Mouse (Mus musculus) ES-Bruce4 (cell line): Measurements from ENCODE around the gene Arfgap3. TPM values are rescaled to one million over a fixed set of nuclear protein-coding genes. Genes with fewer than 3 reads are reported as not detected.
"Not testable (repeated sequence)": the region's sequence is repeated elsewhere in the genome, so short reads cannot be mapped to it uniquely, and the experiment has no call there.

Source experiments
- H3K27ac ChIP-seq: 2 replicates; pipeline ENCODE4 v1.5.1; 2012; ENCODE audit warnings: low read length, inconsistent platforms; ENCODE audit not compliant: insufficient read depth
- H3K27me3 ChIP-seq: 2 replicates; pipeline ENCODE4 v1.6.1; 2012; ENCODE audit warnings: mild to moderate bottlenecking, low read length, inconsistent platforms; ENCODE audit not compliant: control insufficient read depth, poor library complexity, insufficient read depth, severe bottlenecking
- H3K36me3 ChIP-seq: 2 replicates; pipeline ENCODE4 v1.6.1; 2012; ENCODE audit warnings: inconsistent platforms, mild to moderate bottlenecking, low read length, moderate library complexity; ENCODE audit not compliant: control insufficient read depth, poor library complexity, insufficient read depth, severe bottlenecking
- H3K4me1 ChIP-seq: one replicate; pipeline ENCODE4 v1.8.1; 2011; ENCODE audit warnings: low read length; ENCODE audit not compliant: control insufficient read depth, insufficient read depth
- H3K4me3 ChIP-seq: 2 replicates; pipeline ENCODE4 v1.5.1; 2011; ENCODE audit warnings: low read depth, mild to moderate bottlenecking, low read length
- H3K9ac ChIP-seq: 2 replicates; pipeline ENCODE4 v1.6.1; 2012; ENCODE audit warnings: low read depth, mild to moderate bottlenecking, inconsistent platforms; ENCODE audit not compliant: poor library complexity, severe bottlenecking
- H3K9me3 ChIP-seq: replicated peaks from 2 replicates; pipeline ENCODE4 v1.6.1; 2012; ENCODE audit warnings: mild to moderate bottlenecking, low read length, inconsistent platforms; ENCODE audit not compliant: control insufficient read depth, poor library complexity, insufficient read depth, severe bottlenecking
- CTCF ChIP-seq: IDR thresholded peaks from one replicate; pipeline ENCODE4 v1.8.1; 2011; ENCODE audit warnings: low read depth, low read length
- EP300 ChIP-seq: IDR thresholded peaks from 2 replicates; pipeline ENCODE4 v1.6.1; 2011; ENCODE audit warnings: low read depth, low read length; ENCODE audit not compliant: insufficient read depth
- POLR2A ChIP-seq: IDR thresholded peaks from one replicate; pipeline ENCODE4 v1.8.1; 2011; ENCODE audit warnings: low read length; ENCODE audit not compliant: insufficient read depth
- polyA plus RNA-seq: library from polyadenylated mRNA; stranded (reverse); fragments of >200 nt; gene quantifications from 2 replicates; pipeline ENCODE4 v1.2.4, GENCODE M21; 2011; ENCODE audit warnings: low read depth; ENCODE audit not compliant: missing spikeins, insufficient read depth, insufficient read length

The Arfgap3 gene
- polyA plus RNA-seq, 1 experiment, result 10.0 TPM

DNA sequence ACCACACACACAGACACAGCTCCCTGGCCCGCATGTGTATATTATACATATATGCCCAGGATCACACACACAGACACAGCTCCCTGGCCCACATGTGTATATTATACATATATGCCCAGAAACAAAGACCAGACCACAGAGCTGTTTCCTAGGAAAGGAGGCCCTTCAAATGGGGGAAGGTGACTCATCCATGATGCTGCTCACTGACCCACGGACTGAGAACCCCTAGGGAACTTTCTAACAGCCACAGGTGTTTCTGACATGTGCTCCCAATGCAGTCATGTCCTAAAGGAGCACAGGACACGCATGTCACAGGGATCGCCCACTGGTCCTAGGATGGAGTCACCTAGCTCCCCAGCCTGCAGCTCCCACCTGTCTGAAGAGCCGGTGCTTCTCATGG, 40.2 kb downstream of the Arfgap3 start:
- Histone ChIP-seq H3K9ac (no peak overlapping the region), H3K36me3 (no peaks in the 10 kb centered on the region; the same call in 1 of the 2 replicates), H3K27ac (no peak overlapping the region), H3K4me3 (no peak overlapping the region), H3K9me3 (no peaks in the 10 kb centered on the region), H3K4me1 (no peaks in the 10 kb centered on the region), H3K27me3 (no peaks in the 10 kb centered on the region)
- TF ChIP-seq EP300, result no peak
- no peak for TF ChIP-seq POLR2A
- TF ChIP-seq CTCF, result no peak

DNA sequence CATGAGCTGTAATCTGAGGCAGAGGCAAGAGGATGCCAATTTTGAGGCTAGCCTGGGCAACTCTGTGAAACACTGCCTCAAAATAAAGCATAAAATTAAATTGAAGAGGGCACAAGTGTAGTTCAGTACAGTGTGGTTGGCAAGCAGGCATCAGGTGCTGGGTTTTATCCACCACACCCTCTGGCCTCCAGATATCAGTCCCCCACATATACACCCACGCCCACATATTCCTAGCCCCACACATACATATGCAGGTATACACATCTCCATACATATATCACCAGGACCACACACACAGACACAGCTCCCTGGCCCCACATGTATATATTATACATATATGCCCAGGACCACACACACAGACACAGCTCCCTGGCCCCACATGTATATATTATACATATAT, 41.3 kb downstream of the Arfgap3 start:
- H3K36me3 ChIP-seq, H3K9me3 ChIP-seq, H3K27ac ChIP-seq, H3K4me3 ChIP-seq, H3K27me3 ChIP-seq, H3K9ac ChIP-seq, H3K4me1 ChIP-seq: not testable (repeated sequence)

DNA sequence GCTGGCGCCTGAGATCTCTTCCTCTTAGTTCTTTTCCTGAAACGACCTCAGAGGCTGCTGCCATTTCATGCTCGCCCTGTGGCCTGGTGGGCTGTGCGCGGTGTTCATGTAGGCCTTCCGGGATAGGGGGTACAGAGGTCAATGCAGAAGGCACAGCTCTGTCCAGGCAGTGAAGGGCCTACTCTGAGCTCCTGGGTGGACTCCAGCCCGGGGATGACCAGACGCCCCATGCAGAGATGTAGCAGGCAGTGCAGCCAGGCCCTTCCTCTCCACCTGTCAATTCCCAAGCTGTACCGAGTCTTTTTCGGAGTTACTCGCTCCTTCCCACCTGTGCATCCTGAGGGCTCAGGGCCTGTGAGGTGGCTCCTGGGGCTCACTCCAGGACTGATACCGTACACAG, 43.9 kb downstream of the Arfgap3 start:
- no peaks in the 10 kb centered on the region for H3K9me3 ChIP-seq
- no peaks in the 10 kb centered on the region for H3K36me3 ChIP-seq
- TF ChIP-seq POLR2A, result no peak
- no peak for TF ChIP-seq CTCF
- no peak for TF ChIP-seq EP300
- H3K27me3 ChIP-seq, result no peaks in the 10 kb centered on the region
- no peaks in the 10 kb centered on the region for H3K4me1 ChIP-seq
- no peak overlapping the region for H3K9ac ChIP-seq
- H3K27ac ChIP-seq, result no peak overlapping the region
- no peak overlapping the region for H3K4me3 ChIP-seq

DNA sequence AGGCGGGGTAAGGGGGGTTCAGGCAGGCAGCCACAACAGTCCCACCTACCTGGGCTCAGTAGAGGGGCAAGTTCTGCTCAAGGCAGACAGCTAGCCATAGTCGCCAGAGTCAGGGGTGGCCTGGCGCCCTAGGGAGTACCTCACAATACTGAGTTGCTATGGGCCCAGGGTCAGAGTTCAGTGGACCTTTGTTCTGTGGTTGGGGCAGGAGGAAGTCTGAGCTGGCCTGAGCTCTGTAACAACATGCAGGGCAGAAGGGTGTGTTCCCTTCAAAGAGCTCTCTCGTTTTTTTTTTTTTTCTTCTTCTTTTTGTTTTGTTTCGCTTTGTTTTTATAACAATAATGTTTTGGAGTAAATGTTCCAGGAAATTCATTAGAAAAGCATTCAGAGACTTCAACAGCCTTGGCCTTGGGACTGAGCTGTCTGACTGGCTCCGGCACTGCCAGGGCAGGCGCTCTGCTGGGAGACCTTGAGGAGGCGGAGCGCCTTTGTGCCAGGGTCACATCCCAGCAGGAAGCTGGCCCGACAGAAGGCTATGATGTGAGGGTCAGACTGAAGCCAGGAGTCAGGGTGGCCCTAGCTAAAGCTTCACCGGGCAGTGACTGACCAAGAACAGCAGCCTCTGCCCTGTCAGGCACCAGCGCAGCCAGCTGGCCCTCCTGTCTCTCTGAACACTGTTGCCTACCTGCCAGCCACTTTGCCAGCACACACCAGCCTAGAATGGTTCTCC, 44.7 kb downstream of the Arfgap3 start:
- no peak for TF ChIP-seq POLR2A
- TF ChIP-seq EP300, result no peak
- TF ChIP-seq CTCF, result no peak
- Histone ChIP-seq H3K27ac (no peak overlapping the region), H3K9me3 (no peaks in the 10 kb centered on the region), H3K9ac (no peak overlapping the region), H3K4me1 (no peaks in the 10 kb centered on the region), H3K36me3 (no peaks in the 10 kb centered on the region), H3K4me3 (no peak overlapping the region), H3K27me3 (no peaks in the 10 kb centered on the region)

DNA sequence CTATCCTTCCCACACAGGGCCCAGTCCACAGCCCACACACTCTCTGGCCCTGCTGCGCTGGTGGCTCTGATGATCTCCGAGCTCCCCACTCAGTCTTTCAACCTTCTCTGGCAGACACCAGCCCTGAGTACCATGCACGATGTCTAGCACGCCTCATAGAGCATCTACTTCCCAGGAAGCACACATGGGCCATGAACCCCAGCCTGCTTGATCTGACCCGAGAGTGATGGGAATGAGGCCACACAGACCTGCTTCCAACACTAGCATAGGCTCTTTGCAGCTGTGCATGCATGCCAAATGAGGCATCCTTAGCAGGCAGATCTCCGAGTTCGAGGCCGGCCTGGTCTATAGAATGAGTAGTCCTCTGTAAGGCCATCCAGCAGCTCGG, 45.2 kb downstream of the Arfgap3 start:
- H3K4me1 ChIP-seq, result no peaks in the 10 kb centered on the region
- TF ChIP-seq EP300 (no peak), CTCF (no peak), POLR2A (no peak)
- H3K4me3 ChIP-seq, result no peak overlapping the region
- H3K9ac ChIP-seq, result no peak overlapping the region
- no peak overlapping the region for H3K27ac ChIP-seq
- H3K27me3 ChIP-seq, result no peaks in the 10 kb centered on the region
- no peaks in the 10 kb centered on the region for H3K36me3 ChIP-seq
- H3K9me3 ChIP-seq, result no peaks in the 10 kb centered on the region

DNA sequence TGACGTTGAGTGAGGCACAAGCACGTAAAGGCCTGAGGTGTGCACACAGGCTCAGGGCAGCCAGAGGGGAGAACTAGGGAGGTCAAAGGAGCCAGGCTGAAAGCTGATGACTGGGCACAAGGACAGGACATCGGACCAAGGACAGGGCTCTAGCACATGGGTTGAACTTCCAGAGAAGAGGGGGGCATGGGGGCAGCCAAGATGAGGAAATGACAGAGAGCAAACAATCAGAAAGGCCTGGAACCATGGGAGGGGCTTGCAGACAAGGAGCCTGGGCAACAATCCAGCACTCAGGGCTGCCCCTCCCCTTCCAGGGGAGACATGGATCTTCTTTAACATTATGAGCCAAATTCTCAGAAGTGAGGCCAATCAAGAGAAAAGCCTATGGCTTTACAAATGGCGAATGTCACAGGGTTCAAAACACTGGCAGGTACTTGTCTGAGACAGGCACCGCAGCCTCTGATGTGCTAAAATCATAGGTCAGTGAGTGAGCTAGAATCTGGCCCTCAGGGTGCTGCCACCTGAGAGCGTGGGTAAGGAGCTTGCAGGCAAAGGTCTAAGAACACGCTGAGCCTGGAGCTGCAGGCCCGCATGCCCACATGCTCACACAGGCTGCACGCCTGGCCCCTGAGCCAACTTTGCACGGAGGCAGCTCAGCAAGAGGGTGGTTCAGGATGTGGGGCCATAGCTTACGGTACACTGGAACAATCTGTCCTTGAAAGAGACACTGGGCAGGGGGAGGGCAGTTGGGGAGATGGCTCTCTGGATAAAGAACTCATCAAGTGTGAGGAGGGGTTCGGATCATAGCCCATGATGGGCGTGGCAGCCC, 46.2 kb downstream of the Arfgap3 start:
- TF ChIP-seq POLR2A (no peak), EP300 (no peak), CTCF (no peak)
- Histone ChIP-seq H3K27me3 (no peaks in the 10 kb centered on the region), H3K4me3 (no peak overlapping the region), H3K9me3 (no peaks in the 10 kb centered on the region), H3K27ac (no peak overlapping the region), H3K4me1 (no peaks in the 10 kb centered on the region), H3K36me3 (no peaks in the 10 kb centered on the region), H3K9ac (no peak overlapping the region)
